Mouse (Mus musculus) adrenal gland, postnatal 0 days (tissue): Measurements from ENCODE around the gene Klhl24. TPM values are rescaled to one million over a fixed set of nuclear protein-coding genes. Genes with fewer than 3 reads are reported as not detected.

Experiments
- polyA plus RNA-seq: library from polyadenylated mRNA; unstranded; fragments of >200 nt; fragmentation: Nextera tagmentation; extraction: Ambion mirVana; gene quantifications from 2 replicates; pipeline ENCODE4 v1.2.1, GENCODE M21; 2015

Gene Klhl24
- polyA plus RNA-seq: 27.7 and 39.3 TPM in 2 replicates

DNA sequence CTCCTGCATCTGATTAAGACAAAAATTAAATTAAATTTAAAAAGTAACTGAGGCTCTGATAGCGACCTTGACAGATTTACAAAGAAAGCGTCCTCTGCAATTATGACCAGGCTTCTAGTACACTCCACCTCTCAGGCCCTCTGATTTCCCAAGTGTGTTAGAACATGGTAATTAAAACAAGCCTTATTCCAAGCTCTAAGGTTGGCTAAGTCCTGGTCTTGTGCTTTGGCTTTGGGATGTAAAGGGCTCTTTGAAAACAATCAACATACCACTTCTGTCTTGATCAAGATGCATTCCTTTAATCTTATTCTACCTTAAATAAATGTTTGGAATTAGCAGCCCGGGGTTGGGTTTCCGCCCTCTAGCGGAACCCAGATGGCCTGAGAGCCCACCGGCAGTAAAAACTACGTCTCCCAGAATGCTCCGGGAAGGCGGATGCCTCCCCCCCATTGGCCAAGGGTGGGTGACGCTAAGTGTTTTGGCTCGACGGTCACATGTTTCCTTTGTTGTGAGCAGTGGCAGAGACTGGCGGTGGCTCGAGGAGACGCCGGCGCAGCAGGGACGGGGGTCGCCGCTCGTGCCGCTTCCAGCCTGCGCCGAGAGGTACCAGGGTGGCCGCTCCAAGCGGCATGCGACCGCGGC, at the start of gene Klhl24:
Gene Klhl24, plus strand, starts transcription at position 474 of the 642 bp plus-strand sequence.

DNA sequence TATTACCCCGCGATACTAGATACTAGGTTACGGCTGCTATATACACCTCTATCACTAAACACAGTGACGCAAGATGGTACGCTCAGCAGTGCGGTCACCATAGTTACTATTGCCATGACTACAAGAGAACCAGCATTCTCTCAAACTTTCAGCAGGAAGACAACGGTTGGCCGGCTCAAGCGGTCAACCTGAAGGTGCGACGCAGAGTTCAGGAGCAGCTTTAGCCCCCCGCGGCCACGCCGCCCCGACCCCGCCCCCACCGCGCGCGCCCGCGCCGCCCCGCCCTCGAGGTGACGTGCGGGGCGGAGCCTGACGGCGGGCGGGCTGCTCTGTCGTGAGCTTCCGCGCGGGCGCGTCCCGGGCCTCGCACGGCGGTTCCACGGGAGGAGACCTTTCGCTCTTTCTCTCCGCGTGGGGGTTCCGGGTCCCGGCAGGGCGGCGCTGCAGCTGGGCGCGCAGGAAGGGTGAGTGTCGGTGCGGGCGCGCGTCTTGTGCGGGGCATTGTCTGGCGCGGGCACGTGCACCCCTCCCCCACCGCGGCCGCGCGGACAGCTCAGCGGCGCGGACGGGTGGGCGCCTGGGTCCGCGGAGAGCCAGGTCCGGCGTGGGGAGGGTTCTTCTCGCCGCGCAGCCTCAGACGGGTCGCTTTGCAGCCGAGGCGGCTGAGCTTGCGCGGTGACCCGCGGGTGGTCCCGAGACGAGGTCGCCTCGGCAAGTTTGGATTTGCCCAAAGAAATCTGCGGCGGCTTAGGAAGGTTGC, 43.6 kb downstream of the Klhl24 start, which contains the start of gene Yeats2:
Gene Yeats2, plus strand, starts transcription at position 292 of the 760 bp plus-strand sequence.

Other genes with a start within 250 kb of the Klhl24 start
- gene Klhl6, start 114.5 kb upstream of the Klhl24 start, polyA plus RNA-seq: 7.2 and 9.1 TPM in 2 replicates
- 8.0 and 12.0 TPM in 2 replicates for gene Yeats2, start 43.5 kb downstream of the Klhl24 start, polyA plus RNA-seq
- 0.30 and 1.2 TPM in 2 replicates for gene Map6d1, start 143.8 kb downstream of the Klhl24 start, polyA plus RNA-seq
- 69.3 and 116 TPM in 2 replicates for gene Parl, start 204.8 kb downstream of the Klhl24 start, polyA plus RNA-seq
- gene Cyp2ab1, start 227.9 kb downstream of the Klhl24 start, polyA plus RNA-seq: 0.08 TPM in 1 of 2 replicates, not detected in the other